Mouse (Mus musculus) megakaryocyte, adult 5-6 weeks (primary cell): ENCODE results near the gene Gata5. TPM values are rescaled to one million over a fixed set of nuclear protein-coding genes. Genes with fewer than 3 reads are reported as not detected.

ENCODE experiments used
- total RNA-seq, 2 experiments: library from RNA; stranded (forward) in 1 of 2; stranded (reverse) in 1 of 2; fragments of 153-499, 151-499 nt in 1 of 2; fragments of 221-1000, 200-1000 nt in 1 of 2; gene quantifications; 2 replicates each; pipeline versions ENCODE4 v1.2.3 to v1.2.4; 2015 to 2017

Gene Gata5
- total RNA-seq, 2 experiments from 2014 or later: not detected

Other genes with a start within 250 kb of the Gata5 start
- gene Hrh3, start 230.2 kb downstream of the Gata5 start, total RNA-seq (2015): 0.04 TPM in 1 of 2 replicates, not detected in the other
- gene Hrh3, start 230.2 kb downstream of the Gata5 start, total RNA-seq (2017): not detected in 2 replicates
- 22.0 and 23.2 TPM in 2 replicates for gene Osbpl2, start 215.4 kb downstream of the Gata5 start, total RNA-seq (2015)
- 39.8 and 62.2 TPM in 2 replicates for gene Osbpl2, start 215.4 kb downstream of the Gata5 start, total RNA-seq (2017)
- gene Adrm1, start 163.2 kb downstream of the Gata5 start, total RNA-seq (2015): 55.7 and 58.0 TPM in 2 replicates
- 32.0 and 39.1 TPM in 2 replicates for gene Adrm1, start 163.2 kb downstream of the Gata5 start, total RNA-seq (2017)
- 0.48 and 0.83 TPM in 2 replicates for gene Lama5, start 108.8 kb downstream of the Gata5 start, total RNA-seq (2015)
- 0.18 and 4.0 TPM in 2 replicates for gene Lama5, start 108.8 kb downstream of the Gata5 start, total RNA-seq (2017)
- gene Rps21, start 77.3 kb downstream of the Gata5 start, total RNA-seq (2015): 1,036 and 1,070 TPM in 2 replicates
- gene Rps21, start 77.3 kb downstream of the Gata5 start, total RNA-seq (2017): 1,935 and 2,289 TPM in 2 replicates
- gene Cables2, start 61.2 kb downstream of the Gata5 start, total RNA-seq (2015): 16.0 and 16.4 TPM in 2 replicates
- gene Cables2, start 61.2 kb downstream of the Gata5 start, total RNA-seq (2017): 12.1 and 12.8 TPM in 2 replicates
- not detected in 2 replicates for gene Rbbp8nl, start 44.8 kb downstream of the Gata5 start, total RNA-seq (2015)
- not detected in 2 replicates for gene Rbbp8nl, start 44.8 kb downstream of the Gata5 start, total RNA-seq (2017)
- 2.6 and 2.7 TPM in 2 replicates for gene Slco4a1, start 121.5 kb upstream of the Gata5 start, total RNA-seq (2015)
- gene Slco4a1, start 121.5 kb upstream of the Gata5 start, total RNA-seq (2017): 2.5 and 2.7 TPM in 2 replicates
- gene Ntsr1, start 165.3 kb upstream of the Gata5 start, total RNA-seq (2015): not detected in 2 replicates
- gene Ntsr1, start 165.3 kb upstream of the Gata5 start, total RNA-seq (2017): not detected in 2 replicates
- gene Mrgbp, start 246.6 kb upstream of the Gata5 start, total RNA-seq (2015): 20.2 and 30.8 TPM in 2 replicates
- gene Mrgbp, start 246.6 kb upstream of the Gata5 start, total RNA-seq (2017): 21.8 and 23.2 TPM in 2 replicates